Mouse (Mus musculus) spleen, adult 2 months (tissue): ENCODE data around the gene Phip.

Experiments used
- CTCF ChIP-seq: fragments of 200-500 bp; IDR thresholded peaks from 2 replicates; pipeline ENCODE4 v1.5.1; 2011; ENCODE audit warnings: mild to moderate bottlenecking, inconsistent platforms; ENCODE audit not compliant: insufficient read depth, insufficient read length, insufficient replicate concordance; ENCODE audit errors: extremely low read depth
- POLR2A ChIP-seq: fragments of 200-500 bp; IDR thresholded peaks from 2 replicates; pipeline ENCODE4 v1.6.1; 2011; ENCODE audit warnings: low read depth, low read length, inconsistent platforms

GRCm38 (mm10) chr9:82971433-82971832, 3.9 kb downstream of the Phip start:
- no peak for TF ChIP-seq POLR2A
- no peak for TF ChIP-seq CTCF
